Mouse (Mus musculus) C2C12 (cell line): Measurements from ENCODE around the gene Rint1.
A peak's percentile ranks its signal among the peaks of the same experiment; 100 is the strongest.

Experiments used
- CTCF ChIP-seq: IDR thresholded peaks from one replicate; pipeline ENCODE4 v1.5.1; 2011; ENCODE audit not compliant: control insufficient read depth, insufficient read depth, insufficient read length
- MYOD1 ChIP-seq: IDR thresholded peaks from one replicate; pipeline ENCODE4 v1.6.1; 2011; ENCODE audit warnings: low read depth; ENCODE audit not compliant: control insufficient read depth, insufficient read length

DNA sequence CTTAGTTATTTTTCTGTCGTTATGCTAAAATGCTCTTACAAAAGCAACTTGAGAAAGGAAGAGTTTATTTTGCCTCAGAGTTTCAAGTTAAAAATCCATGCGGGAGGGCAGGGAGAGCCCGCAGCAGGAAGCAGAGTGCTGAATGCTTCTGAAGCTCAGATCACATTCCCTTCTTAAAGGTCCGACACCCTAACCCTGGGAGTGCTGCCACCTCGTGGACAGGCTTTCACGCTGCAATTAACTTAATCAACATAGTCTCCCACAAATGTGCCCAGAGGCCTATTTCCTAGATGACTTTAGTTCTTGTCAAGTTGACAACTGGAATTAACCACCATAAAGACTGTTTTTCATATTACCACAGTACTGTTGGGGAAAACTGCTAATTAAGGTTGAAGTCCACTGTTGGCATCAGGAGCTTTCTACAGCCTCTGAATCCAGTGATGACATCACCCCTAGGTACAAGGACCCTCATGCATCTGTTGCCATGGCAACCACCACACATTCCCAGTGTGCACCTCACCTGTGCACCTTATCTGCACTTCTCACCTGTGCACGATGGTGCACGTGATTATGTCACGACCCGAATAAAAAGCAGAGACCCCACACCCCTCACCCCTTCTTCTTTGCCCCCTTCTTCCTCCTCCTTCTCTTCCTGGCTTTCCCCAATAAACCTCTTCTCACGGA is 39.0 kb downstream of the Rint1 start:
- TF ChIP-seq MYOD1 = no peak
- TF ChIP-seq CTCF = peak; percentile 36
